Mouse (Mus musculus): ENCODE measurements at regions not wholly inside any gene's neighbourhood (a gene's known extent, or its start where the extent isn't known, plus 50 kb on each side); places are given as distances from the start of the nearest gene placed in this dataset.

DNA sequence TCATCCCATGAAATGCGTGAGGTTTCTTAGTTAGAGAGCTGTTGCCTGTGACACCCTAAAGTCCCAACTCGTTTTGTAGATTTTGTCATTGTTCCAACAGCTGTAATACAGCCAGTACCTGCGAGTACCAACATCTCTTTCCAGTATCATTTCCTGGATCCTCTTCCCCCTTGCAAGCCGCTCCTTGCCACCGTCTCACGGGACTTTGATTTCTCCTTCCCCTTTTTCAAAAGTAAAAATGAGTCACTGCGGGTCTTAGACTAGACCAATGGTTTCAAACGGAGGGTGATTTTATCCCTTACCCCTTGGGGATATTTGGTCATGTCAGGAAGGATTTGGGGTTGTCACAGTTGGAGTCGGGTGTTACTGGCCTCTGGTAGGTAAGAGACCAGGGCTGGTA lies 56.5 kb upstream of the Foxe1 start:
- DNase-seq (ENCODE audit: low spot score) (no peak), ATAC-seq (ENCODE audit: low FRiP score) (no peak)
- Histone ChIP-seq H3K4me1 (ENCODE audit: insufficient read depth, low read length) (no peaks in the 10 kb centered on the region), H3K27ac (ENCODE audit: low read depth, low read length) (no peak overlapping the region), H3K4me2 (ENCODE audit: low read depth, low read length, poor library complexity, severe bottlenecking) (no peak overlapping the region), H3K36me3 (ENCODE audit: insufficient read depth, low read length) (no peaks in the 10 kb centered on the region), H3K4me3 (ENCODE audit: low read depth, low read length) (no peak overlapping the region), H3K27me3 (ENCODE audit: insufficient read depth, low read length) (no peaks in the 10 kb centered on the region), H3K9ac (replicated peaks; ENCODE audit: low read length, poor library complexity, severe bottlenecking) (no peak overlapping the region), H3K9me3 (ENCODE audit: low read length) (no peaks in the 10 kb centered on the region)
- 90% methylated on average over 9 of the region's 9 CpGs for WGBS
- TF ChIP-seq CTCF (IDR thresholded peaks at IDR 0.05), result no peak

DNA sequence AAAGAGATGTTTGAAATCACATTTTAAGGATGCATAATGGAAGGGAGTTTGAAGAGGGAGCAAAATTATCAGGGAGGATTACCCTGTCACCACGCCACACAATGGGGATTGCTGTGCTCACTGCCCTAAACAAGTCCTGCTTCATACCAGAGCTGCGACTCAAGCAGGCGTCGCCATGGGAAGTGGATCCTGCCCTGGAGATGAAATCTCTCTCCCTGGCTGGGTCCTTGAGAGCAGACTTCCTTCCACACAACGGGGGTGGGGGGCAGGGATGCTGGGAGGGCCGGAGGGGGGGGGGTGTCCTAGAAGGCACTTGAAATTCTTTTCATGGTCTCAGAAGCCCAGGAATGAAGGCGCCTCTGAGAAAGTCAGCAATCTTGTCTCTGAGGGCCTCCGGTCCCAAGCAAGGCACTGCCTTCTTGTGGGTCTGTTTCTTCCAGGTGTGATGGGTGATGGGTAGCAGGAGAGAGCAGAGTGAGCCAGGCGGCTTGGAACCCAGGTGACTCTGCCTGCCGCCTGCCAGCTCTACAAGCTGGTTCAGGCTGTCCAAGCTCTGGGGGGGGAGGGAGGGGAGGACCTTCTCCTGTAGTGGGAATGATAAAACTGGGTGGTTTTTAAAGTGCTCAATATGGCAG lies 51.7 kb upstream of the Foxe1 start:
- ATAC-seq (ENCODE audit: low FRiP score) (no peak), DNase-seq (ENCODE audit: low spot score) (no peak)
- H3K27ac ChIP-seq (ENCODE audit: low read depth, low read length), result no peak overlapping the region

More for the DNA sequence above, 51.7 kb upstream of the Foxe1 start:
- Histone ChIP-seq H3K4me2 (ENCODE audit: low read depth, low read length, poor library complexity, severe bottlenecking) (peak overlapping the region; percentile 18), H3K36me3 (ENCODE audit: insufficient read depth, low read length) (no peaks in the 10 kb centered on the region), H3K4me3 (ENCODE audit: low read depth, low read length) (no peak overlapping the region), H3K27me3 (ENCODE audit: insufficient read depth, low read length) (no peaks in the 10 kb centered on the region), H3K9me3 (ENCODE audit: low read length) (no peaks in the 10 kb centered on the region), H3K9ac (replicated peaks; ENCODE audit: low read length, poor library complexity, severe bottlenecking) (no peak overlapping the region), H3K4me1 (ENCODE audit: insufficient read depth, low read length) (no peaks in the 10 kb centered on the region)
- TF ChIP-seq CTCF (IDR thresholded peaks at IDR 0.05), result no peak
- 19% methylated on average over 10 of the region's 10 CpGs for WGBS

Measured in midbrain, postnatal 0 days (tissue).